Comparison of ENCODE assay signal across 13 mouse cellular contexts in genomic region chr4:82383346-82383745, GRCm38 (mm10).
A peak's percentile ranks its signal among the peaks of the same experiment; 100 is the strongest.
DNase-seq lines count a peak whose midpoint lies in the region; ATAC-seq and TF ChIP-seq lines count a peak whose summit lies in the region.
"Had no signal": no experiment of that assay in that cellular context is flagged by ENCODE, and none has a peak within 500 bp of the region (broad histone marks: within the 10 kb centered on the region; RNA-seq: fewer than 3 reads in every experiment).

No protein-coding gene starts in this region.

- peak overlapping the region; percentile 6; the same call in 1 of the 2 replicates for H3K4me2 ChIP-seq in heart, embryonic 14.5 days (ENCODE audit: low read length)
- H3K4me2 ChIP-seq in lung, postnatal 0 days (replicated peaks; ENCODE audit: low read depth, low read length): no peak overlapping the region
- no peak overlapping the region for H3K4me2 ChIP-seq in midbrain, embryonic 14.5 days (ENCODE audit: low read length)
- H3K4me2 ChIP-seq: embryonic facial prominence, embryonic 15.5 days; kidney, embryonic 15.5 days had no signal

- DNase-seq in heart, embryonic 10.5 days (ENCODE audit: low spot score): no peak
- DNase-seq in lung, postnatal 0 days (ENCODE audit: low spot score): no peak
- no peak for DNase-seq in lung, postnatal 14 days
- peak; percentile 20 for DNase-seq in embryonic facial prominence, embryonic 10.5 days (ENCODE audit: low spot score)
- DNase-seq in midbrain, embryonic 14.5 days: no peak
- DNase-seq in urinary bladder, postnatal 25 days (ENCODE audit: low spot score): no peak
- DNase-seq in thymus, postnatal 14 days: no peak
- DNase-seq: cerebellum, postnatal 36 days had no signal

- H3K27me3 ChIP-seq in heart, embryonic 14.5 days (ENCODE audit: control insufficient read depth, insufficient read depth, low read length): no peaks in the 10 kb centered on the region
- no peaks in the 10 kb centered on the region for H3K27me3 ChIP-seq in heart, embryonic 10.5 days (ENCODE audit: insufficient read depth, poor library complexity, severe bottlenecking)
- no peaks in the 10 kb centered on the region for H3K27me3 ChIP-seq in lung, postnatal 0 days (replicated peaks; ENCODE audit: insufficient read depth, low read length)
- H3K27me3 ChIP-seq in embryonic facial prominence, embryonic 10.5 days (replicated peaks; ENCODE audit: low read depth, poor library complexity, severe bottlenecking): no peaks in the 10 kb centered on the region
- no peaks in the 10 kb centered on the region for H3K27me3 ChIP-seq in midbrain, embryonic 14.5 days (ENCODE audit: control insufficient read depth, insufficient read depth, low read length)
- H3K27me3 ChIP-seq: embryonic facial prominence, embryonic 15.5 days; kidney, embryonic 15.5 days had no signal

- no peak for TF ChIP-seq EP300 in lung, postnatal 0 days (IDR thresholded peaks at IDR 0.05)

- 0 out of 4 replicates have a peak overlapping the region, but pooled peaks have one; percentile 22 to 74 for H3K27ac ChIP-seq in heart, embryonic 14.5 days (replicated peaks in 1 of 2; ENCODE audit: control insufficient read depth in 1 of 2, insufficient read depth in 1 of 2, low read depth in 2 of 2, low read length in 2 of 2)
- no peak overlapping the region for H3K27ac ChIP-seq in heart, embryonic 10.5 days
- H3K27ac ChIP-seq in lung, postnatal 0 days (ENCODE audit: low read length): peak overlapping the region; percentile 59; the same call in 1 of the 2 replicates
- no peak overlapping the region for H3K27ac ChIP-seq in embryonic facial prominence, embryonic 10.5 days (replicated peaks)
- peak overlapping the region; percentile 45; the same call in 1 of the 2 replicates for H3K27ac ChIP-seq in midbrain, embryonic 14.5 days (replicated peaks; ENCODE audit: low read depth, low read length)
- H3K27ac ChIP-seq: kidney, embryonic 15.5 days; limb, embryonic 10.5 days; macrophage had no signal

- ATAC-seq in heart, embryonic 14.5 days (ENCODE audit: insufficient number of reproducible peaks, insufficient read depth, low FRiP score, low read depth): no peak
- no peak for ATAC-seq in lung, postnatal 0 days
- no peak for ATAC-seq in midbrain, embryonic 14.5 days (ENCODE audit: low FRiP score, low TSS enrichment)

- H3K4me3 ChIP-seq in heart, embryonic 14.5 days (ENCODE audit: control insufficient read depth in 1 of 2, insufficient read depth in 1 of 2, low read depth in 1 of 2, low read length in 2 of 2): no peak overlapping the region
- H3K4me3 ChIP-seq in heart, embryonic 10.5 days: no peak overlapping the region
- H3K4me3 ChIP-seq in lung, postnatal 0 days (ENCODE audit: low read depth, low read length): no peak overlapping the region
- no peak overlapping the region for H3K4me3 ChIP-seq in embryonic facial prominence, embryonic 10.5 days
- H3K4me3 ChIP-seq in midbrain, embryonic 14.5 days (replicated peaks; ENCODE audit: low read depth, low read length): no peak overlapping the region
- H3K4me3 ChIP-seq: embryonic facial prominence, embryonic 15.5 days; kidney, embryonic 15.5 days; limb, embryonic 10.5 days had no signal

- no peak overlapping the region for H3K9ac ChIP-seq in heart, embryonic 14.5 days (ENCODE audit: low read length)
- no peak overlapping the region for H3K9ac ChIP-seq in lung, postnatal 0 days (replicated peaks; ENCODE audit: low read depth)
- no peak overlapping the region for H3K9ac ChIP-seq in midbrain, embryonic 14.5 days (replicated peaks; ENCODE audit: low read length)
- H3K9ac ChIP-seq: embryonic facial prominence, embryonic 15.5 days; kidney, embryonic 15.5 days had no signal

- peaks cover 19% of the 10 kb centered on the region; the same call in 1 of the 2 replicates for H3K36me3 ChIP-seq in heart, embryonic 14.5 days (ENCODE audit: control insufficient read depth, insufficient read depth, low read length)
- H3K36me3 ChIP-seq in heart, embryonic 10.5 days: 0 out of 2 replicates have a peak, but pooled peaks cover 4% of the 10 kb centered on the region
- no peaks in the 10 kb centered on the region for H3K36me3 ChIP-seq in lung, postnatal 0 days (ENCODE audit: insufficient read depth, low read length)
- H3K36me3 ChIP-seq in embryonic facial prominence, embryonic 10.5 days (replicated peaks): 0 out of 2 replicates have a peak, but pooled peaks cover 4% of the 10 kb centered on the region
- no peaks in the 10 kb centered on the region for H3K36me3 ChIP-seq in midbrain, embryonic 14.5 days (ENCODE audit: control insufficient read depth, insufficient read depth, low read length)
- H3K36me3 ChIP-seq: embryonic facial prominence, embryonic 15.5 days; kidney, embryonic 15.5 days had no signal

- WGBS in heart, embryonic 14.5 days: 63% methylated on average over 8 of the region's 8 CpGs
- WGBS in heart, embryonic 10.5 days: 78% methylated on average over 8 of the region's 8 CpGs
- WGBS in lung, postnatal 0 days: 40% methylated on average over 8 of the region's 8 CpGs
- WGBS in embryonic facial prominence, embryonic 10.5 days: 63% methylated on average over 8 of the region's 8 CpGs
- 61% methylated on average over 8 of the region's 8 CpGs for WGBS in midbrain, embryonic 14.5 days

- peaks cover 17 to 61% of the 10 kb centered on the region in 2 experiments for H3K4me1 ChIP-seq in heart, embryonic 14.5 days (ENCODE audit: control insufficient read depth in 2 of 2, insufficient read depth in 2 of 2, low read length in 2 of 2)
- H3K4me1 ChIP-seq in heart, embryonic 10.5 days: peaks cover 42% of the 10 kb centered on the region
- H3K4me1 ChIP-seq in lung, postnatal 0 days (ENCODE audit: insufficient read depth, low read depth, low read length): peaks cover 28% of the 10 kb centered on the region; the same call in 1 of the 2 replicates
- peaks cover 25% of the 10 kb centered on the region for H3K4me1 ChIP-seq in embryonic facial prominence, embryonic 10.5 days
- H3K4me1 ChIP-seq in midbrain, embryonic 14.5 days (ENCODE audit: control insufficient read depth, insufficient read depth, low read length): peaks cover 7% of the 10 kb centered on the region

- no peaks in the 10 kb centered on the region for H3K9me3 ChIP-seq in heart, embryonic 14.5 days (ENCODE audit: control insufficient read depth, low read length)
- no peaks in the 10 kb centered on the region for H3K9me3 ChIP-seq in heart, embryonic 10.5 days
- no peaks in the 10 kb centered on the region for H3K9me3 ChIP-seq in lung, postnatal 0 days (ENCODE audit: low read length)
- no peaks in the 10 kb centered on the region for H3K9me3 ChIP-seq in embryonic facial prominence, embryonic 10.5 days
- H3K9me3 ChIP-seq in midbrain, embryonic 14.5 days (ENCODE audit: control insufficient read depth, low read length): no peaks in the 10 kb centered on the region
- H3K9me3 ChIP-seq: embryonic facial prominence, embryonic 15.5 days; kidney, embryonic 15.5 days; limb, embryonic 10.5 days had no signal

- TF ChIP-seq CTCF in lung, postnatal 0 days (IDR thresholded peaks at IDR 0.05): no peak

Comparison
In these comparisons a context has a peak if more than half of its experiments do, and no peak if none do; other contexts are left out.
1. H3K27ac ChIP-seq: peak in heart, embryonic 14.5 days (2 of 2), lung, postnatal 0 days (single experiment) and midbrain, embryonic 14.5 days (single experiment); none in heart, embryonic 10.5 days (single experiment) and embryonic facial prominence, embryonic 10.5 days (single experiment).